Mouse (Mus musculus): ENCODE measurements around the gene Ankrd65. TPM values are rescaled to one million over a fixed set of nuclear protein-coding genes. Genes with fewer than 3 reads are reported as not detected.

Gene Ankrd65
- total and polyA plus RNA-seq, 3 experiments = not detected

GRCm38 (mm10) chr4:155839483-155839910 is 49.3 kb downstream of the Ankrd65 start, which contains the start of gene Mxra8:
Mxra8 (plus strand) TSS chr4:155839680.
- Histone ChIP-seq H3K27me3 (replicated peaks) (no peaks in the 10 kb centered on the region), H3K4me1 (ENCODE audit: control insufficient read depth in 1 of 2, insufficient read depth in 2 of 2) (peaks cover 18 to 28% of the 10 kb centered on the region in 2 experiments), H3K36me3 (replicated peaks in 1 of 2; ENCODE audit: control insufficient read depth in 1 of 2, insufficient read depth in 1 of 2, low read length in 1 of 2) (peaks cover 17 to 29% of the 10 kb centered on the region in 2 experiments), H3K4me2 (ENCODE audit: insufficient read depth, low read depth, poor library complexity, severe bottlenecking) (peak within 1 kb of the TSS; percentile 90), H3K9ac (ENCODE audit: insufficient read depth, low read depth) (peak within 1 kb of the TSS; percentile 71), H3K79me2 (replicated peaks; ENCODE audit: control insufficient read depth, extremely low read depth, insufficient read depth, poor library complexity, severe bottlenecking) (no peaks in the 10 kb centered on the region), H3K27ac (ENCODE audit: insufficient read depth, low read depth) (peak within 1 kb of the TSS; percentile 65), H3K4me3 (replicated peaks in 1 of 3; ENCODE audit: low read depth in 2 of 3, low read length in 2 of 3, poor library complexity in 1 of 3) (peak within 1 kb of the TSS; percentile 43 to 76 (median 68)), H3K9me3 (replicated peaks; ENCODE audit: low read length) (peaks cover 3% of the 10 kb centered on the region)
- TF ChIP-seq ZMIZ1 (IDR thresholded peaks at IDR 0.05; ENCODE audit: low read depth, low read length) (peak; percentile 45; the same call in 1 of the 2 replicates), SMC3 (IDR thresholded peaks at IDR 0.05; ENCODE audit: low read depth, low read length) (no peak), MAX (IDR thresholded peaks at IDR 0.05; ENCODE audit: low read length) (no peak), CHD1 (IDR thresholded peaks at IDR 0.05; ENCODE audit: low read depth, low read length) (no peak), USF2 (conservative IDR thresholded peaks at IDR 0.05; ENCODE audit: low read depth, low read length) (no peak), USF1 (IDR thresholded peaks at IDR 0.05; ENCODE audit: low read depth, low read length) (no peak), POLR2A (IDR thresholded peaks at IDR 0.05; ENCODE audit: low read depth, low read length) (peak; percentile 61), RAD21 (IDR thresholded peaks at IDR 0.05; ENCODE audit: low read depth, low read length) (no peak), POLR2AphosphoS2 (IDR thresholded peaks at IDR 0.05; ENCODE audit: low read depth, low read length) (no peak), NRF1 (IDR thresholded peaks at IDR 0.05; ENCODE audit: low read depth, low read length) (peak; percentile 13; the same call in 1 of the 2 replicates), NELFE (IDR thresholded peaks at IDR 0.05; ENCODE audit: low read depth, low read length) (peak; percentile 54; the same call in 1 of the 2 replicates), RCOR1 (conservative IDR thresholded peaks at IDR 0.05; ENCODE audit: low read depth, low read length) (no peak), EP300 (IDR thresholded peaks at IDR 0.05; ENCODE audit: low read length) (no peak), TBP (conservative IDR thresholded peaks at IDR 0.05; ENCODE audit: low read depth, low read length) (no peak), ELF1 (IDR thresholded peaks at IDR 0.05; ENCODE audit: low read depth, low read length) (no peak; the same call in 1 of the 2 replicates), MEF2A (IDR thresholded peaks at IDR 0.05; ENCODE audit: borderline replicate concordance, low read depth, low read length) (peak; percentile 16; the same call in 1 of the 2 replicates), MXI1 (IDR thresholded peaks at IDR 0.05; ENCODE audit: low read depth, low read length) (no peak; the same call in 1 of the 2 replicates), SIN3A (IDR thresholded peaks at IDR 0.05; ENCODE audit: low read length) (no peak), MYC (IDR thresholded peaks at IDR 0.05; ENCODE audit: low read depth, low read length) (no peak), MAFK (IDR thresholded peaks at IDR 0.05; ENCODE audit: insufficient replicate concordance, low read length) (no peak), KAT2A (IDR thresholded peaks at IDR 0.05; ENCODE audit: insufficient replicate concordance, low read length) (0 out of 2 replicates have a peak, but pooled peaks have one; percentile 3), CTCF (conservative IDR thresholded peaks at IDR 0.05 in 1 of 2, IDR thresholded peaks at IDR 0.05 in 1 of 2; ENCODE audit: low read depth in 2 of 2, low read length in 2 of 2) (no peak), GABPA (IDR thresholded peaks at IDR 0.05; ENCODE audit: insufficient replicate concordance, low read depth, low read length) (no peak), IRF4 (IDR thresholded peaks at IDR 0.05; ENCODE audit: low read depth, low read length) (no peak; the same call in 1 of the 2 replicates), BHLHE40 (IDR thresholded peaks at IDR 0.05; ENCODE audit: low read depth, low read length) (no peak; the same call in 1 of the 2 replicates), HCFC1 (IDR thresholded peaks at IDR 0.05; ENCODE audit: low read depth, low read length) (no peak), JUN (IDR thresholded peaks at IDR 0.05; ENCODE audit: insufficient read depth, low read depth, low read length) (no peak), ZKSCAN1 (IDR thresholded peaks at IDR 0.05; ENCODE audit: borderline replicate concordance, low read depth, low read length) (no peak), CHD2 (IDR thresholded peaks at IDR 0.05; ENCODE audit: low read length) (no peak; the same call in none of the 2 replicates), MAZ (IDR thresholded peaks at IDR 0.05; ENCODE audit: low read depth, low read length) (peak; percentile 49; the same call in 1 of the 2 replicates), ZNF384 (IDR thresholded peaks at IDR 0.05; ENCODE audit: low read depth, low read length) (no peak), PAX5 (IDR thresholded peaks at IDR 0.05; ENCODE audit: low read length) (no peak), TCF12 (IDR thresholded peaks at IDR 0.05; ENCODE audit: low read depth, low read length) (no peak), UBTF (IDR thresholded peaks at IDR 0.05; ENCODE audit: low read depth, low read length) (no peak), JUND (conservative IDR thresholded peaks at IDR 0.05; ENCODE audit: low read depth, low read length) (no peak), E2F4 (IDR thresholded peaks at IDR 0.05; ENCODE audit: insufficient replicate concordance, low read depth, low read length) (no peak), ETS1 (conservative IDR thresholded peaks at IDR 0.05; ENCODE audit: low read depth, low read length) (no peak), ZC3H11A (IDR thresholded peaks at IDR 0.05; ENCODE audit: low read depth, low read length) (no peak)
- in situ Hi-C loops (cut with MboI; ENCODE audit: low pct_ligation_motif_present, low pct_unique_long_range_greater_than_20kb, low sequenced_read_pairs) = loop anchor here (5.0 to 10.0 kb wide), 2 partner anchors 38 to 105 kb away; partner anchors contain the start of gene Ube2j2
- dilution Hi-C loops (cut with MboI; ENCODE audit: extremely low pct_ligation_motif_present, extremely low pct_unique_long_range_greater_than_20kb, low sequenced_read_pairs) = no loop called here
- peak; percentile 61 for DNase-seq (ENCODE audit: extremely low read depth)
